Mouse (Mus musculus): Measurements from ENCODE around the gene Csn3. TPM values are rescaled to one million over a fixed set of nuclear protein-coding genes. Genes with fewer than 3 reads are reported as not detected.

Csn3 gene
- not detected in 2 replicates for polyA plus RNA-seq (2012; rRNA removed; ENCODE audit: low replicate concordance)

GRCm38 (mm10) chr5:87925372-87925771 is at the start of gene Csn3:
TSS of gene Csn3 (plus strand) at chr5:87925579.

GRCm38 (mm10) chr5:87884729-87885128 is 40.6 kb upstream of the Csn3 start, which contains the start of gene Odam:
TSS of gene Odam (plus strand) at chr5:87885029.

GRCm38 (mm10) chr5:87969201-87969600 is 43.8 kb downstream of the Csn3 start, which contains the start of the genes 2310003L06Rik and Gm28434:
TSS of gene 2310003L06Rik (plus strand) at chr5:87969459.
TSS of gene Gm28434 (plus strand) at chr5:87969517.

GRCm38 (mm10) chr5:87979139-87979538 is 53.8 kb downstream of the Csn3 start, which contains the start of gene Cabs1:
TSS of gene Cabs1 (plus strand) at chr5:87979439.

Other genes with a start within 250 kb of the Csn3 start
- gene Csn2, start 225.9 kb upstream of the Csn3 start, polyA plus RNA-seq (2012; rRNA removed; ENCODE audit: low replicate concordance): not detected in 2 replicates
- gene Csn1s2a, start 151.0 kb upstream of the Csn3 start, polyA plus RNA-seq (2012; rRNA removed; ENCODE audit: low replicate concordance): not detected in 2 replicates
- not detected in 2 replicates for gene Csn1s2b, start 117.5 kb upstream of the Csn3 start, polyA plus RNA-seq (2012; rRNA removed; ENCODE audit: low replicate concordance)
- gene Prr27, start 99.9 kb upstream of the Csn3 start, polyA plus RNA-seq (2012; rRNA removed; ENCODE audit: low replicate concordance): not detected in 2 replicates
- not detected in 2 replicates for gene Odam, start 40.5 kb upstream of the Csn3 start, polyA plus RNA-seq (2012; rRNA removed; ENCODE audit: low replicate concordance)
- not detected in 2 replicates for gene 2310003L06Rik, start 43.9 kb downstream of the Csn3 start, polyA plus RNA-seq (2012; rRNA removed; ENCODE audit: low replicate concordance)
- not detected in 2 replicates for gene Gm28434, start 43.9 kb downstream of the Csn3 start, polyA plus RNA-seq (2012; rRNA removed; ENCODE audit: low replicate concordance)
- gene Cabs1, start 53.9 kb downstream of the Csn3 start, polyA plus RNA-seq (2012; rRNA removed; ENCODE audit: low replicate concordance): not detected in 2 replicates
- gene Smr3a, start 77.0 kb downstream of the Csn3 start, polyA plus RNA-seq (2012; rRNA removed; ENCODE audit: low replicate concordance): not detected in 2 replicates
- not detected in 2 replicates for gene Smr2, start 161.0 kb downstream of the Csn3 start, polyA plus RNA-seq (2012; rRNA removed; ENCODE audit: low replicate concordance)
- gene Gm11116, start 186.0 kb downstream of the Csn3 start, polyA plus RNA-seq (2012; rRNA removed; ENCODE audit: low replicate concordance): not detected in 2 replicates
- gene Gm11115, start 228.5 kb downstream of the Csn3 start, polyA plus RNA-seq (2012; rRNA removed; ENCODE audit: low replicate concordance): not detected in 2 replicates